Mouse (Mus musculus) left cerebral cortex, adult 2 months (tissue): ENCODE data around the gene Gm9970. TPM values are rescaled to one million over a fixed set of nuclear protein-coding genes. Genes with fewer than 3 reads are reported as not detected.

Source experiments
- DNase-seq, 2 experiments: peaks; one replicate each; pipeline ENCODE4 v3.0.0; 2021 to 2022; ENCODE audit warnings: low spot score in 2 of 2, mixed read lengths in 1 of 2; ENCODE audit errors: extremely low spot score in 1 of 2
- H3K27ac ChIP-seq: fragments of 200-600 bp; 2 replicates; pipeline ENCODE4 v1.8.1; 2022
- H3K4me3 ChIP-seq: fragments of 200-600 bp; 2 replicates; pipeline ENCODE4 v1.8.1; 2022
- CTCF ChIP-seq: fragments of 200-600 bp; IDR thresholded peaks from 2 replicates; pipeline ENCODE4 v1.8.1; 2022; ENCODE audit warnings: antibody characterized with exemption, mild to moderate bottlenecking, moderate library complexity
- intact Hi-C: fragments of 180-260 bp; cut with DNase I; formaldehyde crosslinking; loops from one replicate; pipeline ENCODE4 v1.15.1; 2025
- total RNA-seq, 2 experiments: library from RNA; stranded (reverse); gene quantifications; 2 replicates each; pipeline ENCODE4 v1.2.3; 2021

Gene Gm9970
- total RNA-seq, 2 experiments from 2014 or later: not detected

- peak overlapping the region; percentile 44; the same call in 1 of the 2 replicates for H3K27ac ChIP-seq
- no peak for TF ChIP-seq CTCF
- intact Hi-C loops: no loop called here
- H3K4me3 ChIP-seq: no peak overlapping the region
- DNase-seq: no peak
Measured at GRCm38 (mm10) chr5:31254452-31254851, 13.4 kb upstream of the Gm9970 start.

- DNase-seq: no peak
- H3K27ac ChIP-seq: peak overlapping the region; percentile 44; the same call in 1 of the 2 replicates
- intact Hi-C loops: no loop called here
- TF ChIP-seq CTCF: no peak
- no peak overlapping the region for H3K4me3 ChIP-seq
Measured at GRCm38 (mm10) chr5:31253806-31254205, 12.8 kb upstream of the Gm9970 start.

- DNase-seq: no peak
- Histone ChIP-seq H3K4me3 (no peak overlapping the region), H3K27ac (no peak overlapping the region)
- TF ChIP-seq CTCF: no peak
- intact Hi-C loops: no loop called here
Measured at GRCm38 (mm10) chr5:31252795-31253545, 11.9 kb upstream of the Gm9970 start.

GRCm38 (mm10) chr5:31252151-31252550 is 11.1 kb upstream of the Gm9970 start:
- Histone ChIP-seq H3K27ac (no peak overlapping the region; the same call in 1 of the 2 replicates), H3K4me3 (no peak overlapping the region)
- TF ChIP-seq CTCF: no peak
- DNase-seq: no peak
- intact Hi-C loops: no loop called here

GRCm38 (mm10) chr5:31251541-31252101 is 10.6 kb upstream of the Gm9970 start, which contains the start of gene Krtcap3:
Krtcap3 (plus strand) TSS chr5:31251691.
- peak; percentile 34 to 37 for DNase-seq
- no peak for TF ChIP-seq CTCF

GRCm38 (mm10) chr5:31250716-31251115 is 9.7 kb upstream of the Gm9970 start:
- H3K4me3 ChIP-seq: no peak overlapping the region
- intact Hi-C loops: no loop called here
- H3K27ac ChIP-seq: no peak overlapping the region
- no peak for DNase-seq
- TF ChIP-seq CTCF: no peak

More at GRCm38 (mm10) chr5:31251541-31252101, 10.6 kb upstream of the Gm9970 start, which contains the start of gene Krtcap3:
- intact Hi-C loops: no loop called here
- Histone ChIP-seq H3K27ac (no peak within 1 kb of the TSS; the same call in 1 of the 2 replicates), H3K4me3 (no peak within 1 kb of the TSS)

- TF ChIP-seq CTCF: no peak
- no peak for DNase-seq
- Histone ChIP-seq H3K27ac (no peak overlapping the region), H3K4me3 (peak overlapping the region; percentile 96)
- intact Hi-C loops: no loop called here
Measured at GRCm38 (mm10) chr5:31242191-31242590, 1.2 kb upstream of the Gm9970 start.

GRCm38 (mm10) chr5:31241522-31242034 is 546 bp upstream of the Gm9970 start:
- Histone ChIP-seq H3K27ac (peak overlapping the region; percentile 20; the same call in 1 of the 2 replicates), H3K4me3 (peak overlapping the region; percentile 96)
- no peak for DNase-seq
- intact Hi-C loops: loop anchor here (2.0 kb wide), 1 partner anchor 53 kb away; no protein-coding TSS in a partner anchor
- no peak for TF ChIP-seq CTCF

GRCm38 (mm10) chr5:31226641-31227040 is 14.4 kb downstream of the Gm9970 start:
- Histone ChIP-seq H3K27ac (no peak overlapping the region), H3K4me3 (no peak overlapping the region)
- no peak for TF ChIP-seq CTCF
- intact Hi-C loops: no loop called here
- no peak for DNase-seq

GRCm38 (mm10) chr5:31222696-31223095 is 18.3 kb downstream of the Gm9970 start:
- intact Hi-C loops: loop anchor here (1.0 kb wide), 1 partner anchor 106 kb away; no protein-coding TSS in a partner anchor
- TF ChIP-seq CTCF: no peak
- H3K27ac ChIP-seq: no peak overlapping the region
- no peak for DNase-seq
- H3K4me3 ChIP-seq: no peak overlapping the region

- TF ChIP-seq CTCF: peak; percentile 44
- intact Hi-C loops: no loop called here
Measured at GRCm38 (mm10) chr5:31221304-31221945, 19.6 kb downstream of the Gm9970 start.

More at GRCm38 (mm10) chr5:31221304-31221945, 19.6 kb downstream of the Gm9970 start:
- DNase-seq: no peak
- Histone ChIP-seq H3K4me3 (peak overlapping the region; percentile 97), H3K27ac (peak overlapping the region; percentile 88)
